Mouse (Mus musculus) thymus, postnatal 4 days (tissue): Measurements from ENCODE around the gene Ano9.

Experiments
- DNase-seq: peaks from one replicate; pipeline ENCODE4 v3.0.0; 2021

Gene Ano9

GRCm38 (mm10) chr7:141117636-141118035 is at the start of gene Ano9:
Gene Ano9 (minus strand): TSS chr7:141117806.
- no peak for DNase-seq

- no peak for DNase-seq
Observed at GRCm38 (mm10) chr7:141164850-141165249, 47.2 kb upstream of the Ano9 start.

GRCm38 (mm10) chr7:141164397-141164796 is 46.8 kb upstream of the Ano9 start:
- no peak for DNase-seq

- DNase-seq, result no peak
Observed at GRCm38 (mm10) chr7:141155362-141155761, 37.8 kb upstream of the Ano9 start.

GRCm38 (mm10) chr7:141148639-141149038 is 31.0 kb upstream of the Ano9 start:
- no peak for DNase-seq

- DNase-seq, result no peak
Observed at GRCm38 (mm10) chr7:141147044-141147443, 29.4 kb upstream of the Ano9 start.

- no peak for DNase-seq
Observed at GRCm38 (mm10) chr7:141146043-141146595, 28.5 kb upstream of the Ano9 start.

- no peak for DNase-seq
Observed at GRCm38 (mm10) chr7:141145403-141145802, 27.8 kb upstream of the Ano9 start.

- DNase-seq, result no peak
Observed at GRCm38 (mm10) chr7:141144650-141145049, 27.0 kb upstream of the Ano9 start.

- DNase-seq, result no peak
Observed at GRCm38 (mm10) chr7:141143861-141144260, 26.3 kb upstream of the Ano9 start.

GRCm38 (mm10) chr7:141143112-141143511 is 25.5 kb upstream of the Ano9 start:
- peak; percentile 90 for DNase-seq

GRCm38 (mm10) chr7:141141326-141141725 is 23.7 kb upstream of the Ano9 start:
- no peak for DNase-seq

- no peak for DNase-seq
Observed at GRCm38 (mm10) chr7:141131904-141132755, 14.5 kb upstream of the Ano9 start.

GRCm38 (mm10) chr7:141131024-141131820 is 13.6 kb upstream of the Ano9 start:
- DNase-seq, result peak; percentile 91

GRCm38 (mm10) chr7:141123517-141123856 is 5.9 kb upstream of the Ano9 start:
- DNase-seq, result no peak

- DNase-seq, result peak; percentile 88
Observed at GRCm38 (mm10) chr7:141122689-141123516, 5.3 kb upstream of the Ano9 start.

GRCm38 (mm10) chr7:141122245-141122644 is 4.6 kb upstream of the Ano9 start, which contains the start of gene Ptdss2:
Gene Ptdss2 (plus strand): TSS chr7:141122382.
- DNase-seq, result no peak

GRCm38 (mm10) chr7:141121051-141121531 is 3.5 kb upstream of the Ano9 start:
- no peak for DNase-seq

- DNase-seq, result no peak
Observed at GRCm38 (mm10) chr7:141120605-141121004, 3.0 kb upstream of the Ano9 start.

- DNase-seq, result no peak
Observed at GRCm38 (mm10) chr7:141119487-141119886, 1.9 kb upstream of the Ano9 start.

- no peak for DNase-seq
Observed at GRCm38 (mm10) chr7:141115874-141116273, 1.7 kb downstream of the Ano9 start.

GRCm38 (mm10) chr7:141103161-141103560 is 14.4 kb downstream of the Ano9 start:
- DNase-seq, result no peak
